Mouse (Mus musculus): Measurements from ENCODE around the gene Robo2. TPM values are rescaled to one million over a fixed set of nuclear protein-coding genes. Genes with fewer than 3 reads are reported as not detected.

The Robo2 gene
- polyA plus RNA-seq, 1 experiment from 2014 or later: 34.4 TPM

GRCm38 (mm10) chr16:74313222-74313621 lies 98.4 kb downstream of the Robo2 start:
- Histone ChIP-seq H3K27me3 (ENCODE audit: control insufficient read depth, insufficient read depth, low read length) (no peaks in the 10 kb centered on the region), H3K36me3 (ENCODE audit: control insufficient read depth, insufficient read depth, low read length) (no peaks in the 10 kb centered on the region), H3K4me3 (ENCODE audit: low read depth, low read length) (no peak overlapping the region), H3K9ac (ENCODE audit: low read length) (no peak overlapping the region), H3K27ac (ENCODE audit: low read depth, low read length) (no peak overlapping the region), H3K4me1 (ENCODE audit: control insufficient read depth, insufficient read depth, low read length) (peaks cover 2% of the 10 kb centered on the region; the same call in 1 of the 2 replicates), H3K9me3 (ENCODE audit: control insufficient read depth, low read length) (no peaks in the 10 kb centered on the region), H3K4me2 (ENCODE audit: low read depth) (no peak overlapping the region)
- 51% methylated on average over 4 of the region's 4 CpGs for WGBS
- DNase-seq (ENCODE audit: low spot score) (no peak), ATAC-seq (ENCODE audit: insufficient read depth, low FRiP score, low TSS enrichment) (no peak)

DNA sequence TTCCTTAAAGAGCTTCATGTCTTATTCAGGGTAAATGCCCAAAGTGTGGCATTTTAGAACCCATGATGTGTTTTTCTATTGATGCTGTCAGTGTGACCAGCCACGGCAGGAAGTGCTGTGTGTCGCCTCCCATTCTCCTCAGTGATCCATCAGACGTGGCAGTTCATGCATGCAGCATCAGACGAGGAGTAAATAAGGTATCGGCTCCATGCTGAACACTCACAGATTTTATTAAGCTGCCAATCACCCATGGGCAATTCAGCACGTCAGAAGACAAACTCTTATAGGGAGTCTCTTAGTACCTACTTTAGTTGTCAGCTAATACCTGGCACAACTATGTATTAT lies 104.1 kb downstream of the Robo2 start:
- peak; percentile 29; the same call in 1 of the 2 replicates for ATAC-seq (ENCODE audit: insufficient read depth, low FRiP score, low TSS enrichment)

DNA sequence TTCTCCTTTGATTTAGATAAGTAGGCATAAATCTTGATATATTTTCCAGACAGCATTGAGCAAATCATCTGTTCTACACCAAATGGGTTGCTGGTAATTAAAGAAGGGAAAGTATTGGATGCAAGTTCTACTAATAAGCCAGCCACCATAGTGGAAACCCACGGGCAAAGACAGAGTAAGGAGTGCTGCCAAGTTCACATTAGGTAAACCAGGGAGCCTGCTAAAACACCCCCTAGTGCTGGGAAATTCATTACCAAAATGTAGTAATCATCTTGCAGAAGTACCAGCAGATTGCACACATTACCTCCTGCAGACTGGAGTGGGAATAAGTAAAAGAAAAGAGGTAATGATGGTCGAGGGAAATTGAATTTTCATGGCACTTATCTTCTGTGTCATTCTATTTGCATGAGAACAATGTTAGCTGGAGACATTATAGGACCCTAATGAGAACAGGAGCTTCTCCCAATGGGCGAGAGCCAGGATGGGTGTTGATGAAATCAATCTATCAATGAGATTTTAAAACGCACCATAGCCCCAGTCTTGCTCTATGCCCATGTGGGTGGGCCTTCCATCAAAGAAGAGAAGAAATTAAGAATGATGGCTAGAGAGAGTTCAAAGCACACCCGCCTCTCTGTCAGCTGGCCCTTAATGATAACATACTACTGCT lies 104.6 kb downstream of the Robo2 start:
- H3K4me1 ChIP-seq (ENCODE audit: control insufficient read depth, insufficient read depth, low read length): peaks cover 10% of the 10 kb centered on the region; the same call in 1 of the 2 replicates
- no peaks in the 10 kb centered on the region for H3K9me3 ChIP-seq (ENCODE audit: control insufficient read depth, low read length)
- DNase-seq (ENCODE audit: low spot score) (no peak), ATAC-seq (ENCODE audit: insufficient read depth, low FRiP score, low TSS enrichment) (peak; percentile 50)
- H3K27me3 ChIP-seq (ENCODE audit: control insufficient read depth, insufficient read depth, low read length): no peaks in the 10 kb centered on the region
- whole genome bisulfite sequencing: 44% methylated on average over 5 of the region's 5 CpGs
- H3K27ac ChIP-seq (ENCODE audit: low read depth, low read length): no peak overlapping the region
- no peak overlapping the region for H3K9ac ChIP-seq (ENCODE audit: low read length)
- no peak overlapping the region for H3K4me2 ChIP-seq (ENCODE audit: low read depth)
- H3K36me3 ChIP-seq (ENCODE audit: control insufficient read depth, insufficient read depth, low read length): no peaks in the 10 kb centered on the region
- no peak overlapping the region for H3K4me3 ChIP-seq (ENCODE audit: low read depth, low read length)

More for the DNA sequence above, 104.1 kb downstream of the Robo2 start:
- WGBS: 24% methylated on average over 6 of the region's 6 CpGs
- DNase-seq (ENCODE audit: low spot score): no peak
- no peak overlapping the region for H3K27ac ChIP-seq (ENCODE audit: low read depth, low read length)
- H3K9me3 ChIP-seq (ENCODE audit: control insufficient read depth, low read length): no peaks in the 10 kb centered on the region
- H3K36me3 ChIP-seq (ENCODE audit: control insufficient read depth, insufficient read depth, low read length): no peaks in the 10 kb centered on the region
- H3K4me3 ChIP-seq (ENCODE audit: low read depth, low read length): no peak overlapping the region
- no peak overlapping the region for H3K9ac ChIP-seq (ENCODE audit: low read length)
- H3K27me3 ChIP-seq (ENCODE audit: control insufficient read depth, insufficient read depth, low read length): no peaks in the 10 kb centered on the region
- peaks cover 10% of the 10 kb centered on the region; the same call in 1 of the 2 replicates for H3K4me1 ChIP-seq (ENCODE audit: control insufficient read depth, insufficient read depth, low read length)
- H3K4me2 ChIP-seq (ENCODE audit: low read depth): no peak overlapping the region

- no peak for ATAC-seq (ENCODE audit: insufficient read depth, low FRiP score, low TSS enrichment)
- no peak overlapping the region for H3K27ac ChIP-seq (ENCODE audit: low read depth, low read length)
- no peak overlapping the region for H3K4me2 ChIP-seq (ENCODE audit: low read depth)
- no peak overlapping the region for H3K4me3 ChIP-seq (ENCODE audit: low read depth, low read length)
- DNase-seq (ENCODE audit: low spot score): no peak
- no peaks in the 10 kb centered on the region for H3K36me3 ChIP-seq (ENCODE audit: control insufficient read depth, insufficient read depth, low read length)
- H3K4me1 ChIP-seq (ENCODE audit: control insufficient read depth, insufficient read depth, low read length): no peaks in the 10 kb centered on the region
- WGBS: 71% methylated on average over 8 of the region's 8 CpGs
- no peaks in the 10 kb centered on the region for H3K9me3 ChIP-seq (ENCODE audit: control insufficient read depth, low read length)
- no peak overlapping the region for H3K9ac ChIP-seq (ENCODE audit: low read length)
- no peaks in the 10 kb centered on the region for H3K27me3 ChIP-seq (ENCODE audit: control insufficient read depth, insufficient read depth, low read length)
Observed at GRCm38 (mm10) chr16:74287878-74288277, 123.7 kb downstream of the Robo2 start.

DNA sequence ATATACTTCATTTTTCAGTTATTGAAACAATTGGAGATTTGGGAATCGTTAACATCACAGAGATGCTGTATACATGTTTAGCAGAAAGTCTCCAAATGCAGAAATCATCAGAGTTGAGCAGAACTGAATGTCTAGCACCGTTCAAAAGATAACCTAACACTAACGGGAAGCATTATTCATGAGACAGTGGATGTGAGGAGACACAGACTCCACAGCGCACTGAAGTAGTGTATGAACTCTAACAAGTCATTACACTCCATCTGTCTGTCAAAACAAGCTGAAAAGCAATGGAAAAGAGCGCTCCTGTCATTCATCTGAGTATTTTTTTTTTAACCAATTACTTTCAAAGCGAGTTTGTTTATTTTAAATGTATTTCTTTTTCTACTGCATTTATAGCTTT lies 129.1 kb downstream of the Robo2 start:
- ATAC-seq (ENCODE audit: insufficient read depth, low FRiP score, low TSS enrichment): no peak

GRCm38 (mm10) chr16:74276855-74277573 lies 134.6 kb downstream of the Robo2 start:
- Histone ChIP-seq H3K4me2 (ENCODE audit: low read depth) (no peak overlapping the region), H3K9ac (ENCODE audit: low read length) (no peak overlapping the region), H3K27me3 (ENCODE audit: control insufficient read depth, insufficient read depth, low read length) (no peaks in the 10 kb centered on the region), H3K9me3 (ENCODE audit: control insufficient read depth, low read length) (no peaks in the 10 kb centered on the region), H3K27ac (ENCODE audit: low read depth, low read length) (no peak overlapping the region), H3K4me3 (ENCODE audit: low read depth, low read length) (no peak overlapping the region), H3K4me1 (ENCODE audit: control insufficient read depth, insufficient read depth, low read length) (no peaks in the 10 kb centered on the region), H3K36me3 (ENCODE audit: control insufficient read depth, insufficient read depth, low read length) (no peaks in the 10 kb centered on the region)
- no peak for ATAC-seq (ENCODE audit: insufficient read depth, low FRiP score, low TSS enrichment)
- no peak for DNase-seq (ENCODE audit: low spot score)
- 30% methylated on average over 3 of the region's 3 CpGs for WGBS

More for the DNA sequence above, 129.1 kb downstream of the Robo2 start:
- Histone ChIP-seq H3K9me3 (ENCODE audit: control insufficient read depth, low read length) (no peaks in the 10 kb centered on the region), H3K4me1 (ENCODE audit: control insufficient read depth, insufficient read depth, low read length) (no peaks in the 10 kb centered on the region), H3K4me3 (ENCODE audit: low read depth, low read length) (no peak overlapping the region), H3K27me3 (ENCODE audit: control insufficient read depth, insufficient read depth, low read length) (no peaks in the 10 kb centered on the region), H3K27ac (ENCODE audit: low read depth, low read length) (no peak overlapping the region), H3K4me2 (ENCODE audit: low read depth) (no peak overlapping the region), H3K36me3 (ENCODE audit: control insufficient read depth, insufficient read depth, low read length) (no peaks in the 10 kb centered on the region), H3K9ac (ENCODE audit: low read length) (no peak overlapping the region)
- 81% methylated on average over 6 of the region's 6 CpGs for WGBS
- DNase-seq (ENCODE audit: low spot score): no peak

DNA sequence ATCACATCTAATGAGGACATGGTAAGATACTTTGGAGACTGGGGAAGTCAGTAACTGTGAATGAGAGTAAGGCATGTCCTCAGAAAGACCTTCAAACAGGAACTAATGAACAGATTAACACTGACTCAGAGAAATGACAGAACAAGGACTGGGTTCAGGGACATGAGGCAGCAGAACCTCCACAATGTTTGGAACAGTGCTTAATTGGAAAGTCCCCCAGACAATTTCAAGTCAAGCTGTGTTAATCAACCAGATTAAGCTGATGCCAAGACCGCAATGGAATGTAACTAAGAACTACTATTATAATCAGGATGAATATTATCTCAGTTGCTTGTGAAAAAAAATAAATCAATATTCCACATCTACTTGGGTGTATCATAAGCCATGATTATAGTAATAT lies 137.0 kb downstream of the Robo2 start:
- Histone ChIP-seq H3K9me3 (ENCODE audit: control insufficient read depth, low read length) (no peaks in the 10 kb centered on the region), H3K36me3 (ENCODE audit: control insufficient read depth, insufficient read depth, low read length) (no peaks in the 10 kb centered on the region), H3K27me3 (ENCODE audit: control insufficient read depth, insufficient read depth, low read length) (no peaks in the 10 kb centered on the region), H3K9ac (ENCODE audit: low read length) (no peak overlapping the region), H3K4me2 (ENCODE audit: low read depth) (no peak overlapping the region), H3K4me1 (ENCODE audit: control insufficient read depth, insufficient read depth, low read length) (no peaks in the 10 kb centered on the region), H3K27ac (ENCODE audit: low read depth, low read length) (no peak overlapping the region), H3K4me3 (ENCODE audit: low read depth, low read length) (no peak overlapping the region)
- DNase-seq (ENCODE audit: low spot score): no peak
- WGBS: 95% methylated on average over 1 of the region's 1 CpGs
- no peak for ATAC-seq (ENCODE audit: insufficient read depth, low FRiP score, low TSS enrichment)

GRCm38 (mm10) chr16:74272993-74273392 lies 138.6 kb downstream of the Robo2 start:
- Histone ChIP-seq H3K4me1 (ENCODE audit: control insufficient read depth, insufficient read depth, low read length) (no peaks in the 10 kb centered on the region), H3K9me3 (ENCODE audit: control insufficient read depth, low read length) (no peaks in the 10 kb centered on the region), H3K9ac (ENCODE audit: low read length) (no peak overlapping the region), H3K36me3 (ENCODE audit: control insufficient read depth, insufficient read depth, low read length) (no peaks in the 10 kb centered on the region), H3K27me3 (ENCODE audit: control insufficient read depth, insufficient read depth, low read length) (no peaks in the 10 kb centered on the region), H3K4me3 (ENCODE audit: low read depth, low read length) (no peak overlapping the region), H3K27ac (ENCODE audit: low read depth, low read length) (no peak overlapping the region), H3K4me2 (ENCODE audit: low read depth) (no peak overlapping the region)
- DNase-seq (ENCODE audit: low spot score) (peak; percentile 19), ATAC-seq (ENCODE audit: insufficient read depth, low FRiP score, low TSS enrichment) (no peak)
- WGBS: 55% methylated on average over 4 of the region's 4 CpGs

DNA sequence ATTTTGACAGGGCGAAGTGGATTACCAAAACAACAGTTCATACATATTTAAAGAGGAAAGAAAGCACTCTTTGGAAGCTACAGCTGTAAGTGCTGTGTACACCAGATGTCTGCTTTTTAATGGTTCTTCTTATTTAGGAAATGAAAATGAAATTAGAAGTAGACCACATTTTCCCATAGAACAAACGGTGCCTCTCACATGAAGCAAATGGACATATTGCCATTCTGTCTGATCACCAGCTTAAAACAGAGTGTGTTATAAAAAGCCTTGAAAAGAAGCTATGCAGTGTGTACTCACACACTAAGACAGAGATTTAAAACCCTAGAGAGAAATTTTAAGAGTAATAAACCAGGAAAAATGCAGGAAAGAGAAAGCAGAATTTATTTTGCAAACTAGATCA lies 153.4 kb downstream of the Robo2 start:
- WGBS: 75% methylated on average over 2 of the region's 2 CpGs
- H3K4me3 ChIP-seq (ENCODE audit: low read depth, low read length): no peak overlapping the region
- no peak for DNase-seq (ENCODE audit: low spot score)
- no peaks in the 10 kb centered on the region for H3K4me1 ChIP-seq (ENCODE audit: control insufficient read depth, insufficient read depth, low read length)
- H3K27ac ChIP-seq (ENCODE audit: low read depth, low read length): no peak overlapping the region
- no peaks in the 10 kb centered on the region for H3K27me3 ChIP-seq (ENCODE audit: control insufficient read depth, insufficient read depth, low read length)
- ATAC-seq (ENCODE audit: insufficient read depth, low FRiP score, low TSS enrichment): no peak
- no peak overlapping the region for H3K4me2 ChIP-seq (ENCODE audit: low read depth)
- H3K9ac ChIP-seq (ENCODE audit: low read length): no peak overlapping the region
- no peaks in the 10 kb centered on the region for H3K36me3 ChIP-seq (ENCODE audit: control insufficient read depth, insufficient read depth, low read length)
- no peaks in the 10 kb centered on the region for H3K9me3 ChIP-seq (ENCODE audit: control insufficient read depth, low read length)

All from neural tube, embryonic 11.5 days (tissue).